Mouse (Mus musculus) heart, postnatal 0 days (tissue): ENCODE results near the gene Dennd4a.

Experiments used
- CTCF ChIP-seq: IDR thresholded peaks from 2 replicates; pipeline ENCODE4 v1.5.1; 2016; ENCODE audit warnings: antibody characterized with exemption, control low read depth, low read depth
- EP300 ChIP-seq: IDR thresholded peaks from 2 replicates; pipeline ENCODE4 v1.6.1; 2016; ENCODE audit warnings: antibody characterized with exemption, low read depth

- TF ChIP-seq CTCF, result no peak
- no peak for TF ChIP-seq EP300
Observed at GRCm38 (mm10) chr9:64767796-64768195, 43.3 kb upstream of the Dennd4a start.
